Mouse (Mus musculus): Measurements from ENCODE around the gene Zfp263. TPM values are rescaled to one million over a fixed set of nuclear protein-coding genes. Genes with fewer than 3 reads are reported as not detected.

Zfp263 gene
- polyA plus RNA-seq (2015; fragmentation: Nextera tagmentation; extraction: Ambion mirVana) = 20.8 and 37.0 TPM in 2 replicates

DNA sequence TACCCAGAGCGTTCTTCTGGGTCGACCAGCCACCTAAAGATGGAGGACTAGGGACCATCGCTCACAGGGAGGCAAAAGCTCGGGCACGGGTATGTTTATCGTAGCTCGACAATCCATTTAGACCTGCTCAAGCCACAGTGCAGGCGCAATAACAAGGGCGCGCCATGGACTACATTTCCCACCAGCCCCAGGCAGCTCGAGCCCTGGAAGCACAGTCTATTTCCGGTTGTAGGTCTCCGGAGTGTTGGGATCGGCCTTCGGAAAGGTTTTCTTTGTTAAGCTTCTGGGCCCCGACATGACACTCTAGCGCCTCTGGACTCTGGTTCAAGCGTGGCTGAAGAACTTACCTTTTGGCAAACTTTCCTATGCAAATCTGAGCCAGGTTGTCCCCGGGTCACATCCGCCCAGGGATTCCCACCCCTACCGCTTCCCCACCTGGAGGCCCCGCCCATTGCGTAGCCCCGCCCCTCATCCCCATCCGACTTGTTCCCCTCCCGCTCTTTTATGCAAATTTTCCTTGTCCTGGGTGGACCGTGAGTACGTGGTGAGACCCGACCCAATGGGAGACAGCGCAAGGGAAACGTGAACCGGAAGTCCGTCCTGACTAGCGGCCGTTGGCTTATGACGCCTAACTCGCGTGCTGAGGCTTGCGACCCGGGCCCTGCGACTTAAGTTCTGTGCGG, at the start of gene Zfp263:
TSS of gene Zfp263 (plus strand) at position 591 of the 683 bp plus-strand sequence.

DNA sequence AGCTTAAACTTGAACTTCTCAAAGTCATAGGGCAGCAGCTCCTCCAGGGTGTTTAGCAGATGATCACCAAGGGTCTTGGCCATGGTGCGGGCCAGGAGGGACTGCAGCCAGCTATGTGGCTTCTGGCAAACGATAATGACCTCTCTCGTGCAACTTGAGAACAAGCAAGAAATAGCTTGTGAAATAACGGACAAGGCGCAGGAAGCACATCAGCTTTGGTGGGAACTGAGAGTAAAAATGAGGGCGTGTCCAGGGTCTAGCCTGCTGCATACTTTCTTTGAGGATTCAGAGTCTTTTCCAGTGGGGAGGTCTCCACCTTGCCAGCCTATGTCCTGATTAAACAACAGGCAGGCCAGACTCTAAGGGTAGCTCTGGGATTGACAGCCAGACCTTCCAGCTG, 25.9 kb upstream of the Zfp263 start, which contains the start of gene Mefv:
TSS of gene Mefv (minus strand) at position 118 of the 400 bp plus-strand sequence.

Other genes starting within 250 kb of the Zfp263 start
- gene Olfr161, start 153.1 kb upstream of the Zfp263 start, polyA plus RNA-seq (2015; fragmentation: Nextera tagmentation; extraction: Ambion mirVana) = not detected in 2 replicates
- 0.08 TPM in 1 of 2 replicates, not detected in the other for gene Mefv, start 26.0 kb upstream of the Zfp263 start, polyA plus RNA-seq (2015; fragmentation: Nextera tagmentation; extraction: Ambion mirVana)
- gene Olfr15, start 86.8 kb downstream of the Zfp263 start, polyA plus RNA-seq (2015; fragmentation: Nextera tagmentation; extraction: Ambion mirVana) = not detected in 2 replicates
- gene Zfp174, start 103.2 kb downstream of the Zfp263 start, polyA plus RNA-seq (2015; fragmentation: Nextera tagmentation; extraction: Ambion mirVana) = 1.5 and 4.1 TPM in 2 replicates
- gene Naa60, start 128.3 kb downstream of the Zfp263 start, polyA plus RNA-seq (2015; fragmentation: Nextera tagmentation; extraction: Ambion mirVana) = 34.3 and 51.6 TPM in 2 replicates
- gene Zfp597, start 140.5 kb downstream of the Zfp263 start, polyA plus RNA-seq (2015; fragmentation: Nextera tagmentation; extraction: Ambion mirVana) = 4.2 and 5.9 TPM in 2 replicates
- gene Gm20695, start 140.6 kb downstream of the Zfp263 start, polyA plus RNA-seq (2015; fragmentation: Nextera tagmentation; extraction: Ambion mirVana) = 1.7 and 3.3 TPM in 2 replicates
- 6.8 and 7.9 TPM in 2 replicates for gene 1700037C18Rik, start 164.6 kb downstream of the Zfp263 start, polyA plus RNA-seq (2015; fragmentation: Nextera tagmentation; extraction: Ambion mirVana)
- 28.5 and 31.2 TPM in 2 replicates for gene Cluap1, start 164.7 kb downstream of the Zfp263 start, polyA plus RNA-seq (2015; fragmentation: Nextera tagmentation; extraction: Ambion mirVana)
- gene Nlrc3, start 232.5 kb downstream of the Zfp263 start, polyA plus RNA-seq (2015; fragmentation: Nextera tagmentation; extraction: Ambion mirVana) = 0.13 and 0.87 TPM in 2 replicates

All from adrenal gland, postnatal 0 days (tissue).